Mouse (Mus musculus): ENCODE data around the gene Slc22a28. TPM values are rescaled to one million over a fixed set of nuclear protein-coding genes. Genes with fewer than 3 reads are reported as not detected.
"Not testable (repeated sequence)": the region's sequence is repeated elsewhere in the genome, so short reads cannot be mapped to it uniquely, and the experiment has no call there.

The Slc22a28 gene
- polyA plus RNA-seq (2014; fragmentation: Nextera tagmentation; extraction: Ambion mirVana), result not detected in 2 replicates

DNA sequence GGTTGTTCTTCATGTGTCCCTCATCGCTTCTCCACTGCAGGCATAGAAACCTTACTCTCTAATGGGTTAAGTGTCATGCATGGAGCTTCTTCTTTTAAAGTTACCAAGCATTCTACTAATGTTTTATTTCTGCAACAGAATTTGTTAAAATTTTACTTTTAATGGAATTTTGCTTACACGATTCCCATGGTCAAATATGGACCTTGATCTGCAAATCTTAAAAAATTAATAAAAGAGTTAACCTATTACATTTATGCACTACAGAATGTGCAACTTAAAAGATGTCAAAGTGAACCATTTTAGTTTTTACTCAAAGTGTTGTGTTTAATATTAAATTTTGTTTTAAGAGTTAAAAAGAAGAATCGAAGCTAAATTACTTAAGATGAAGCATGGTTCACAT, at the start of gene Slc22a28:
Gene Slc22a28, minus strand, starts transcription at position 102 of the 400 bp plus-strand sequence.
- WGBS, result 93% methylated on average over 2 of the region's 3 CpGs
- H3K4me1 ChIP-seq (ENCODE audit: control insufficient read depth, insufficient read depth, low read length); H3K27me3 ChIP-seq (ENCODE audit: control insufficient read depth, insufficient read depth, low read length); DNase-seq (ENCODE audit: low spot score); ATAC-seq (ENCODE audit: insufficient number of reproducible peaks, low FRiP score, low TSS enrichment, low read depth); H3K9me3 ChIP-seq (ENCODE audit: control insufficient read depth, low read length); H3K9ac ChIP-seq (ENCODE audit: low read length); H3K27ac ChIP-seq (replicated peaks; ENCODE audit: low read depth, low read length); H3K4me3 ChIP-seq (ENCODE audit: low read depth, low read length); H3K36me3 ChIP-seq (ENCODE audit: control insufficient read depth, insufficient read depth, low read length); H3K4me2 ChIP-seq (ENCODE audit: low read depth, severe bottlenecking): not testable (repeated sequence)

- no peak overlapping the region for H3K27ac ChIP-seq (replicated peaks; ENCODE audit: low read depth, low read length)
- H3K9ac ChIP-seq (ENCODE audit: low read length), result no peak overlapping the region
- H3K9me3 ChIP-seq (ENCODE audit: control insufficient read depth, low read length), result no peaks in the 10 kb centered on the region
- no peak overlapping the region for H3K4me3 ChIP-seq (ENCODE audit: low read depth, low read length)
- 56% methylated on average over 2 of the region's 2 CpGs for WGBS
- no peak for DNase-seq (ENCODE audit: low spot score)
- H3K27me3 ChIP-seq (ENCODE audit: control insufficient read depth, insufficient read depth, low read length), result no peaks in the 10 kb centered on the region
- H3K4me1 ChIP-seq (ENCODE audit: control insufficient read depth, insufficient read depth, low read length), result no peaks in the 10 kb centered on the region
- no peak for ATAC-seq (ENCODE audit: insufficient number of reproducible peaks, low FRiP score, low TSS enrichment, low read depth)
- H3K4me2 ChIP-seq (ENCODE audit: low read depth, severe bottlenecking), result no peak overlapping the region
- H3K36me3 ChIP-seq (ENCODE audit: control insufficient read depth, insufficient read depth, low read length), result no peaks in the 10 kb centered on the region
Measured at GRCm38 (mm10) chr19:8148787-8149523, 17.2 kb upstream of the Slc22a28 start.

GRCm38 (mm10) chr19:8142716-8143115, 10.9 kb upstream of the Slc22a28 start:
- not testable (repeated sequence) for H3K4me2 ChIP-seq (ENCODE audit: low read depth, severe bottlenecking)

DNA sequence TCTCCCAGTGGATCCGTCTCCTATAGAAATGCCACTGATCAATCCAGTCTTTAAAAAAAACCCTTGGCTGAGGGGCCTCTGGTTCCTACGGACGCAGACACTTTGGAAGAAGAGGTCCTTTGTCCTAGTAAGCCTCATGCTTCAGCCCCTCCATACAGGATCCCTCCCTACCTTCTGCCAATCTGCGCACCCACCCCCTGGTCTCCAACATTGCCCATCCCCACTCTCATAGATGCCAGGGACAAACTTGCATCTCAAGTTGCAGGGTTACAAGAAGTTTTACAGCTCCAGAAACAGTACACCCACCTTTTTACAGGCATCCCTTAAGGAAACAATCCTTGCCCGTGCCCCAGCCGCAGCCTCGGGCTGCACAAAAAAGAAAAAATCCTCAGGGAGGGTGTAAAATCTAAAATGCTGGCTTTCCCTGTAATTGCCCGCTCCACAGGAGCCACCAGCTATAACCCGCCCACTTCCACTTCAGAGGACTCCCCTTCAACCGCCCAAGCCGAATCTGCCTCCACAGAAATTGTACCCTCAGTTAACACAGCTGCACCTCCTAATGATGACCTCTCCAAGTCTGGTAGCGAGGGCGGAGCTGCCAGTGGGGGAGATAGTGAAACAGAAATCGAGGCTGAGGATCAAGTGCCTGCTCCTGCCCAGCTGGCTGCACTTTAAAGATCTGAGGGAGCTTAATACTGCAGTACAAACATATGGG, 2.5 kb upstream of the Slc22a28 start:
- not testable (repeated sequence) for H3K4me2 ChIP-seq (ENCODE audit: low read depth, severe bottlenecking)

More at GRCm38 (mm10) chr19:8142716-8143115, 10.9 kb upstream of the Slc22a28 start:
- H3K9me3 ChIP-seq (ENCODE audit: control insufficient read depth, low read length); H3K36me3 ChIP-seq (ENCODE audit: control insufficient read depth, insufficient read depth, low read length); H3K4me1 ChIP-seq (ENCODE audit: control insufficient read depth, insufficient read depth, low read length); H3K27me3 ChIP-seq (ENCODE audit: control insufficient read depth, insufficient read depth, low read length); H3K27ac ChIP-seq (replicated peaks; ENCODE audit: low read depth, low read length); DNase-seq (ENCODE audit: low spot score); ATAC-seq (ENCODE audit: insufficient number of reproducible peaks, low FRiP score, low TSS enrichment, low read depth); H3K4me3 ChIP-seq (ENCODE audit: low read depth, low read length); H3K9ac ChIP-seq (ENCODE audit: low read length): not testable (repeated sequence)
- WGBS, result 92% methylated on average over 2 of the region's 2 CpGs

GRCm38 (mm10) chr19:8019904-8020349, 111.9 kb downstream of the Slc22a28 start:
- ATAC-seq (ENCODE audit: insufficient number of reproducible peaks, low FRiP score, low TSS enrichment, low read depth), result no peak
- H3K27me3 ChIP-seq (ENCODE audit: control insufficient read depth, insufficient read depth, low read length), result no peaks in the 10 kb centered on the region
- H3K4me1 ChIP-seq (ENCODE audit: control insufficient read depth, insufficient read depth, low read length), result no peaks in the 10 kb centered on the region
- H3K4me3 ChIP-seq (ENCODE audit: low read depth, low read length), result no peak overlapping the region
- no peak overlapping the region for H3K4me2 ChIP-seq (ENCODE audit: low read depth, severe bottlenecking)
- no peaks in the 10 kb centered on the region for H3K36me3 ChIP-seq (ENCODE audit: control insufficient read depth, insufficient read depth, low read length)
- no peak overlapping the region for H3K9ac ChIP-seq (ENCODE audit: low read length)
- H3K9me3 ChIP-seq (ENCODE audit: control insufficient read depth, low read length), result peaks cover 4% of the 10 kb centered on the region; the same call in 1 of the 2 replicates
- H3K27ac ChIP-seq (replicated peaks; ENCODE audit: low read depth, low read length), result no peak overlapping the region
- no peak for DNase-seq (ENCODE audit: low spot score)
- 93% methylated on average over 13 of the region's 13 CpGs for WGBS

More for the DNA sequence above, 2.5 kb upstream of the Slc22a28 start:
- WGBS, result 54% methylated on average over 14 of the region's 14 CpGs
- not testable (repeated sequence) for H3K9ac ChIP-seq (ENCODE audit: low read length); H3K9me3 ChIP-seq (ENCODE audit: control insufficient read depth, low read length); H3K36me3 ChIP-seq (ENCODE audit: control insufficient read depth, insufficient read depth, low read length); H3K27ac ChIP-seq (replicated peaks; ENCODE audit: low read depth, low read length); H3K27me3 ChIP-seq (ENCODE audit: control insufficient read depth, insufficient read depth, low read length); H3K4me1 ChIP-seq (ENCODE audit: control insufficient read depth, insufficient read depth, low read length); H3K4me3 ChIP-seq (ENCODE audit: low read depth, low read length)
- ATAC-seq (ENCODE audit: insufficient number of reproducible peaks, low FRiP score, low TSS enrichment, low read depth) (peak; percentile 72), DNase-seq (ENCODE audit: low spot score) (peak; percentile 21)

DNA sequence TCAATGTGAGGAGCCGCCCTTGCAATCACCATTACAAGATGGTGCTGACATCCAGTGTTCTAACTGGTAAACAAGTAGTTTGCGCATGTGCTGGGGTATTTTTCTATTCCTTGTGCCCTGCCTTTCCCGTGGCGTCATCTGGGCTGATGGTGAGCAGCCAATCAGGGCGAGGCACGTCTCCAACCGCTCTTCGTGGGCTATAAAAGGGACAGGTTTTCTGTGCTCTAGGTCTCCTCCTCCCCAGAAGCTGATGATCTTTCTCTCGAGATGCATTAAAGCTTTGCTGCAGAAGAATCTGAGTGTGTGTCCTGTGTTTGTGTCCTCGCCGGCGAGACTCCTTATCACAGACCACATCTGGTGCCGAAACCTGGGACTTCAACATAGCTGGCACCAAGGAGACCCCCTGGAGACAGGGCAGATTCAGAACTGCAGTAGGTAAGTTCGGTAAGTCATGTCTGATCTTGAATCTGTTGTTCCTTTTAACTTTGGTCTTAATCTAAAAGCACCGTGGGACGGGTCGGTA, 112.4 kb downstream of the Slc22a28 start:
- 92% methylated on average over 17 of the region's 17 CpGs for WGBS
- not testable (repeated sequence) for ATAC-seq (ENCODE audit: insufficient number of reproducible peaks, low FRiP score, low TSS enrichment, low read depth)

GRCm38 (mm10) chr19:8018535-8018934, 113.2 kb downstream of the Slc22a28 start:
- not testable (repeated sequence) for H3K9me3 ChIP-seq (ENCODE audit: control insufficient read depth, low read length); H3K4me1 ChIP-seq (ENCODE audit: control insufficient read depth, insufficient read depth, low read length); H3K9ac ChIP-seq (ENCODE audit: low read length); H3K4me2 ChIP-seq (ENCODE audit: low read depth, severe bottlenecking); ATAC-seq (ENCODE audit: insufficient number of reproducible peaks, low FRiP score, low TSS enrichment, low read depth); H3K27ac ChIP-seq (replicated peaks; ENCODE audit: low read depth, low read length); H3K27me3 ChIP-seq (ENCODE audit: control insufficient read depth, insufficient read depth, low read length); DNase-seq (ENCODE audit: low spot score); H3K4me3 ChIP-seq (ENCODE audit: low read depth, low read length); H3K36me3 ChIP-seq (ENCODE audit: control insufficient read depth, insufficient read depth, low read length)
- 95% methylated on average over 9 of the region's 9 CpGs for WGBS

More for the DNA sequence above, 112.4 kb downstream of the Slc22a28 start:
- not testable (repeated sequence) for H3K4me1 ChIP-seq (ENCODE audit: control insufficient read depth, insufficient read depth, low read length); H3K9me3 ChIP-seq (ENCODE audit: control insufficient read depth, low read length); H3K9ac ChIP-seq (ENCODE audit: low read length); H3K4me2 ChIP-seq (ENCODE audit: low read depth, severe bottlenecking); H3K27ac ChIP-seq (replicated peaks; ENCODE audit: low read depth, low read length); H3K36me3 ChIP-seq (ENCODE audit: control insufficient read depth, insufficient read depth, low read length); H3K27me3 ChIP-seq (ENCODE audit: control insufficient read depth, insufficient read depth, low read length); DNase-seq (ENCODE audit: low spot score); H3K4me3 ChIP-seq (ENCODE audit: low read depth, low read length)
